Mouse (Mus musculus): ENCODE measurements around the gene Nol3. TPM values are rescaled to one million over a fixed set of nuclear protein-coding genes. Genes with fewer than 3 reads are reported as not detected.
A peak's percentile ranks its signal among the peaks of the same experiment; 100 is the strongest.

Nol3 gene
- total RNA-seq, 2 experiments from 2014 or later = 0.04 TPM; not detected in 1

- peak; percentile 45 for ATAC-seq (replicated peaks; ENCODE audit: poor library complexity)
Measured at GRCm38 (mm10) chr8:105305211-105306145, 29.5 kb downstream of the Nol3 start, which contains the start of gene Elmo3. Elmo3 (plus strand) TSS chr8:105305601.

- no peak for ATAC-seq (replicated peaks; ENCODE audit: poor library complexity)
Measured at GRCm38 (mm10) chr8:105306146-105306691, 30.3 kb downstream of the Nol3 start.

- no peak for ATAC-seq (replicated peaks; ENCODE audit: poor library complexity)
Measured at GRCm38 (mm10) chr8:105307670-105308069, 31.7 kb downstream of the Nol3 start.

GRCm38 (mm10) chr8:105308428-105308827, 32.5 kb downstream of the Nol3 start:
- no peak for ATAC-seq (replicated peaks; ENCODE audit: poor library complexity)

- no peak for ATAC-seq (replicated peaks; ENCODE audit: poor library complexity)
Measured at GRCm38 (mm10) chr8:105309142-105309847, 33.4 kb downstream of the Nol3 start.

- no peak for ATAC-seq (replicated peaks; ENCODE audit: poor library complexity)
Measured at GRCm38 (mm10) chr8:105310118-105310517, 34.2 kb downstream of the Nol3 start.

- ATAC-seq (replicated peaks; ENCODE audit: poor library complexity) = peak; percentile 72
Measured at GRCm38 (mm10) chr8:105311718-105312117, 35.8 kb downstream of the Nol3 start.

GRCm38 (mm10) chr8:105312891-105313481, 37.0 kb downstream of the Nol3 start:
- peak; percentile 76 for ATAC-seq (replicated peaks; ENCODE audit: poor library complexity)

- peak; percentile 18 for ATAC-seq (replicated peaks; ENCODE audit: poor library complexity)
Measured at GRCm38 (mm10) chr8:105313622-105314402, 37.9 kb downstream of the Nol3 start.

GRCm38 (mm10) chr8:105315073-105315769, 39.3 kb downstream of the Nol3 start:
- no peak for ATAC-seq (replicated peaks; ENCODE audit: poor library complexity)

- no peak for ATAC-seq (replicated peaks; ENCODE audit: poor library complexity)
Measured at GRCm38 (mm10) chr8:105317941-105318340, 42.0 kb downstream of the Nol3 start.

- ATAC-seq (replicated peaks; ENCODE audit: poor library complexity) = no peak
Measured at GRCm38 (mm10) chr8:105318662-105319190, 42.8 kb downstream of the Nol3 start.

GRCm38 (mm10) chr8:105323183-105323582, 47.2 kb downstream of the Nol3 start:
- ATAC-seq (replicated peaks; ENCODE audit: poor library complexity) = peak; percentile 45

- no peak; the same call in 1 of the 2 replicates for ATAC-seq (replicated peaks; ENCODE audit: poor library complexity)
Measured at GRCm38 (mm10) chr8:105325641-105326093, 49.7 kb downstream of the Nol3 start.

GRCm38 (mm10) chr8:105326141-105326672, 50.3 kb downstream of the Nol3 start, which contains the start of the genes Lrrc29 and Tmem208:
Lrrc29 (minus strand) TSS chr8:105326278.
Tmem208 (plus strand) TSS chr8:105326354.
- peak; percentile 89 for ATAC-seq (replicated peaks; ENCODE audit: poor library complexity)

- no peak for ATAC-seq (replicated peaks; ENCODE audit: poor library complexity)
Measured at GRCm38 (mm10) chr8:105326968-105327367, 51.0 kb downstream of the Nol3 start.

GRCm38 (mm10) chr8:105330325-105330724, 54.4 kb downstream of the Nol3 start:
- no peak for ATAC-seq (replicated peaks; ENCODE audit: poor library complexity)

- no peak for ATAC-seq (replicated peaks; ENCODE audit: poor library complexity)
Measured at GRCm38 (mm10) chr8:105331469-105331868, 55.5 kb downstream of the Nol3 start.

Measured in megakaryocyte progenitor cell, adult 5-6 weeks (primary cell).